Mouse (Mus musculus) heart, embryonic 14.5 days (tissue): Measurements from ENCODE around the gene Dlgap1. TPM values are rescaled to one million over a fixed set of nuclear protein-coding genes. Genes with fewer than 3 reads are reported as not detected.

Source experiments
- ATAC-seq: fragments of 200-750 bp; cut with Nextera tagmentation; 2 replicates; pipeline ENCODE4 v1.8.0; 2017; ENCODE audit warnings: low read depth, moderate TSS enrichment; ENCODE audit not compliant: insufficient number of reproducible peaks, insufficient read depth, low FRiP score
- H3K27ac ChIP-seq, 2 experiments: fragments of 200-500 bp in 1 of 2; fragments of 300-500 bp in 1 of 2; sonication (generic) in 1 of 2; replicated peaks in 1 of 2; 2 replicates each; pipeline ENCODE4 v1.5.1; 2012 to 2014; ENCODE audit warnings: low read depth in 2 of 2, low read length in 2 of 2, control low read depth in 1 of 2, mild to moderate bottlenecking in 1 of 2, mixed read lengths in 1 of 2; ENCODE audit not compliant: control insufficient read depth in 1 of 2, insufficient read depth in 1 of 2
- H3K27me3 ChIP-seq: fragments of 300-500 bp; sonication (generic); 2 replicates; pipeline ENCODE4 v1.6.1; 2014; ENCODE audit warnings: mild to moderate bottlenecking, low read length, control low read depth; ENCODE audit not compliant: control insufficient read depth, insufficient read depth
- H3K36me3 ChIP-seq: fragments of 300-500 bp; sonication (generic); 2 replicates; pipeline ENCODE4 v1.6.1; 2014; ENCODE audit warnings: mild to moderate bottlenecking, control low read depth, low read length, mixed read lengths; ENCODE audit not compliant: control insufficient read depth, insufficient read depth
- H3K4me1 ChIP-seq, 2 experiments: fragments of 200-500 bp in 1 of 2; fragments of 300-500 bp in 1 of 2; sonication (generic) in 1 of 2; 2 replicates each; pipeline ENCODE4 v1.6.1; 2012 to 2014; ENCODE audit warnings: low read length in 2 of 2, control low read depth in 1 of 2, mixed read lengths in 1 of 2; ENCODE audit not compliant: control insufficient read depth in 2 of 2, insufficient read depth in 2 of 2
- H3K4me2 ChIP-seq: fragments of 300-500 bp; sonication (generic); 2 replicates; pipeline ENCODE4 v1.6.1; 2014; ENCODE audit warnings: mild to moderate bottlenecking, low read length
- H3K4me3 ChIP-seq, 2 experiments: fragments of 200-500 bp in 1 of 2; fragments of 300-500 bp in 1 of 2; sonication (generic) in 1 of 2; 2 replicates each; pipeline ENCODE4 v1.5.1; 2012 to 2014; ENCODE audit warnings: low read length in 2 of 2, mild to moderate bottlenecking in 2 of 2, control low read depth in 1 of 2, low read depth in 1 of 2, moderate library complexity in 1 of 2; ENCODE audit not compliant: control insufficient read depth in 1 of 2, insufficient read depth in 1 of 2
- H3K9ac ChIP-seq: fragments of 300-500 bp; sonication (generic); 2 replicates; pipeline ENCODE4 v1.6.1; 2014; ENCODE audit warnings: mild to moderate bottlenecking, low read length
- H3K9me3 ChIP-seq: fragments of 300-500 bp; sonication (generic); 2 replicates; pipeline ENCODE4 v1.6.1; 2016; ENCODE audit warnings: low read length, control low read depth; ENCODE audit not compliant: control insufficient read depth
- WGBS: fragments of 180-500 bp; shearing (Covaris S2); extraction: QIAGEN DNeasy Blood & Tissue Kit; methylation state at CpG from one replicate; pipeline ENCODE4 v1.1.7; 2014; 5-methylcytosine and 5-hydroxymethylcytosine counted together
- polyA plus RNA-seq: library from polyadenylated mRNA; unstranded; fragments of >200 nt; fragmentation: Nextera tagmentation; extraction: Ambion mirVana; gene quantifications from 2 replicates; pipeline ENCODE4 v1.2.1, GENCODE M21; 2014

The Dlgap1 gene
- polyA plus RNA-seq, 1 experiment from 2014 or later = 1.1 TPM

DNA sequence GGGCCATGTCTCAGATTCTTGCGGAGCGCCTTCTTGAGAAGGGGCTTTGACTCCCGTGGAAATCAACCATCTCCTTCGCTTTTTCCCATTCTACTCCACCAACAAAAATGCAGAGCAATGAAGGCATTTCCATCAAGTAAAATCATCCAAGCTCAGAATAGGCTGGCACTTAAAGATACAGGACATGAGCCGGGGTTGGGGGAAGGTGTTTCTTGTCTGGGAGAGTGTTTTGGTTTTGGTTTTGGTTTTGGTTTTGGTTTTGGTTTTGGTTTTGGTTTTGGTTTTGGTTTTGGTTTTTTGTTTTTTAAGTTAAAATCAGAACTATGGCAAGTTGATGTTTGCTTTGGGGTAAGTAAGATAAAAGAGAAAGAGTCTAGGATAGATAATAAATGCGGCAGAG is 466.7 kb downstream of the Dlgap1 start:
- Histone ChIP-seq H3K36me3 (no peaks in the 10 kb centered on the region), H3K4me3 (no peak overlapping the region), H3K27me3 (no peaks in the 10 kb centered on the region), H3K9me3 (no peaks in the 10 kb centered on the region), H3K9ac (no peak overlapping the region), H3K27ac (no peak overlapping the region), H3K4me2 (no peak overlapping the region), H3K4me1 (peaks cover 0 to 2% of the 10 kb centered on the region in 2 experiments; a peak in 1 of 4 replicates)
- WGBS = 83% methylated on average over 6 of the region's 6 CpGs
- no peak for ATAC-seq

DNA sequence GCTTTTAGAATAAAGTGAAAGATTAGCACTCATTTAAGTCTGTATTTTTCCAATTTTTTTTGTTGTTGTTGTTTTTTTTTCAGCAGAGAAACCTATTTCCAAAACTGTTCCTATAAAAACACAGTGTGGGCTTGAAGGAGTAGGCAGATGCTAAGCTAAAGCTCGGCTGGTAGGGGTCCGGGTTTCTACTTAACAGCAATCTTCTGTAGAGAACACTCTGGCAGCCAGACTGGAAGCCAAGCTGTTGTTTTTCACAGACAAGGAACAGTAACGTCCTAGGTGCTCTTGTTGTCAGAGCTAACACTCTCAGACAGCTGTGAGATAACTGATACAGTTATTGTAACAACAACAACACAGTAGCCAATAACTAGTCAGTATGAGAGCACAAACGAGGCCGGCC is 468.4 kb downstream of the Dlgap1 start:
- H3K36me3 ChIP-seq = no peaks in the 10 kb centered on the region
- H3K27me3 ChIP-seq = no peaks in the 10 kb centered on the region
- no peak for ATAC-seq
- no peak overlapping the region for H3K27ac ChIP-seq
- H3K9ac ChIP-seq = no peak overlapping the region
- no peaks in the 10 kb centered on the region for H3K9me3 ChIP-seq
- H3K4me1 ChIP-seq = peaks cover 0 to 2% of the 10 kb centered on the region in 2 experiments; a peak in 1 of 4 replicates
- no peak overlapping the region for H3K4me2 ChIP-seq
- 57% methylated on average over 5 of the region's 5 CpGs for WGBS
- H3K4me3 ChIP-seq = no peak overlapping the region

DNA sequence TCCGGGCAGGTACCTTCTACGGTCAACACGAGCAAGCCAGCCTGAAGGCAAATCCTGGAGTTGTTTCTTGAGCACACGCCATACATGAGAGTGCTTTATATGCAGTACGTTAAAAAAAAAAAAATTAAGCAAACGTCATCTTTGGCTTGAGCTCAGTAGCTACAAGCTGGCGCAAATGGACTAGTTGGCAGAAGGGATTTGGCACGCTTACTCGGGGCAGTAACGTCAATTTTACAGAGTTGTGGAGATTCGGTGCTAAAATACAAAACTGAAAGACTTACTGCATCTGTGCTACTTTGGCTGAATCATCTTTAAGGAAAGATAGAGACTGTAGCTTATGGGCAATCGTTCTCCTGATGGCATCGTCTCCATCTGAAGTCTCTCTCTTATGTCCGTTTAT is 474.1 kb downstream of the Dlgap1 start:
- no peaks in the 10 kb centered on the region for H3K36me3 ChIP-seq
- no peak for ATAC-seq
- no peak overlapping the region for H3K27ac ChIP-seq

DNA sequence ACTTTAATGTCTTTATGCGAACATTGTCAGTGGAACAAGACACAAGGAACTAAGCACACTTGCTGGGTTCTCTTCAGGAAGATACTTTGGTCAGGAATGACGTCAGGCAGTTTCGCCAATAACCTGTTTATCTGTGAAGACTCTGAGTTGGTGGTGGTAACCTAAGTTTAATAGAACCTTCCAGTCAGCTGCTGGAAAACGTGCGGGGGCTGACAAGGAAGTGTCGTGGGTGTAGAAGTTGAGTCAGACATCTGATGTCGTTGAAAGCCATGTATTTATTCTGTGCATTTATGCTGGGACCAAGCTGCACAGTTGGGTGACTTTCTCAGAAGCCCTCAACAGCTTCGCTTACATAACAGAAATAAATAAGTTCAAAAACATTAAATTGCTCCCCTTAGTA is 477.6 kb downstream of the Dlgap1 start:
- ATAC-seq = no peak
- Histone ChIP-seq H3K4me2 (no peak overlapping the region), H3K4me3 (no peak overlapping the region), H3K4me1 (no peaks in the 10 kb centered on the region), H3K36me3 (no peaks in the 10 kb centered on the region), H3K27me3 (no peaks in the 10 kb centered on the region), H3K9me3 (no peaks in the 10 kb centered on the region), H3K9ac (no peak overlapping the region), H3K27ac (no peak overlapping the region)
- 69% methylated on average over 8 of the region's 8 CpGs for WGBS

More for the DNA sequence above, 474.1 kb downstream of the Dlgap1 start:
- Histone ChIP-seq H3K4me3 (no peak overlapping the region), H3K4me1 (no peaks in the 10 kb centered on the region), H3K4me2 (no peak overlapping the region), H3K27me3 (no peaks in the 10 kb centered on the region), H3K9ac (no peak overlapping the region), H3K9me3 (no peaks in the 10 kb centered on the region)
- WGBS = 83% methylated on average over 14 of the region's 14 CpGs

DNA sequence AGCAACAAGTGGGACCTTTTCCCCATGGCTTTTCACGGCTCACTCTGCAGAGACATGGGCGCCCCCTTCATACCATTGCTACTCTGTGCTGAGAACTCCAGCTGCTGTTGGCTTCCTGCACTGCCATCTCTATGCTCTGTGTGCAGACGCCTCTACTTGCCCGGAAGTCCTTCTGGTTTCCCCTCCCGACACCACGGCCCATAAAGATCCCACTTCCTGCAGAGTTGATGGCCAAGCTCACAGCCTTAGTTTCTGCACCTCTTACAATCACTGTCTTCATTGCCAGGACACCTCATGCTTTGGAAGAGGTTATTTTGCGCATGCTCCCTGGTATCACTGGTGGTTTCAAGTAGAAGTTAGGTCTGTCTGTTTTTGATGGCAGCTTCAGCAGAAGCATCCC is 486.2 kb downstream of the Dlgap1 start:
- no peaks in the 10 kb centered on the region for H3K27me3 ChIP-seq
- 84% methylated on average over 7 of the region's 7 CpGs for WGBS
- no peaks in the 10 kb centered on the region for H3K4me1 ChIP-seq
- no peaks in the 10 kb centered on the region for H3K9me3 ChIP-seq
- H3K36me3 ChIP-seq = no peaks in the 10 kb centered on the region
- H3K27ac ChIP-seq = no peak overlapping the region
- H3K4me2 ChIP-seq = no peak overlapping the region
- H3K4me3 ChIP-seq = no peak overlapping the region
- no peak overlapping the region for H3K9ac ChIP-seq
- ATAC-seq = no peak

DNA sequence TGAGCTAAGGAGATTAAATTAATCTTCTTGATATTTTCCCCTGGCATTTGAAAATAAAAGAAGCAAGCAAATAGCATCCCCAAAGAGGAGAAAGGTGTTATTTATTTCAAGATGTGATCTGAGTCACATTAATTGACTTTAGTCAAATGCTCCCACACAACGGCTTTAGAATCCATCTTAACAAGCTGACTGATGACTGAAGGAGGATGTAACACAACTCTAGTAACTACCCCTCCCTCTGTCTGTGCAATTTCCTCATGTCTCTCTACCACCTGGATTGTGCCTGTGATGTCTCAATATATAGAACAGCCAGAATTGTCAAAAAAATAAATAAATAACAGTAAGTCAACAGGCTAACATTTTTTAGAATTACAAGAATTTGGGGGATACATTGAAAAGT is 488.2 kb downstream of the Dlgap1 start:
- Histone ChIP-seq H3K4me2 (no peak overlapping the region), H3K36me3 (no peaks in the 10 kb centered on the region), H3K4me1 (no peaks in the 10 kb centered on the region), H3K27ac (no peak overlapping the region), H3K9me3 (no peaks in the 10 kb centered on the region), H3K27me3 (no peaks in the 10 kb centered on the region), H3K9ac (no peak overlapping the region), H3K4me3 (no peak overlapping the region)
- 80% methylated on average over 1 of the region's 1 CpGs for WGBS
- no peak for ATAC-seq

DNA sequence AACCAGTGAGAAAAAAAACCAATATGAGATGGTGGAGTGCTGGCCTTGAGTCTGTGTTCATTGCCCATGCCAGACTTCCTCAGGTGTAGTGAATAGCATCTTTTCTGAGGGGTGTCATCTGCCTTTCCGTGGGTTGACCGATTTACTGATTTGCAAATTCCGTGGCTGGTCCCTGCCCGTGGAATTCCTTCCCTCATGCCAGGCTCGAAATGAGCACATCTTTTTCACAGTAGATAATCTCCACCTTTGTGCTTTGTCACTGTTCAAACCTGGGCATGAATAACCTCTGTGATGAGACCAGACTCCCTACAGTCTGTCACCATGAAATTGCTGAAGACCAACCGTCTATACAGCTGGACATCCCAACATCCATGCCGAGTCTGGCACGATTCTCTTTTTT is 493.4 kb downstream of the Dlgap1 start:
- Histone ChIP-seq H3K4me2 (no peak overlapping the region), H3K4me3 (no peak overlapping the region), H3K36me3 (no peaks in the 10 kb centered on the region), H3K4me1 (no peaks in the 10 kb centered on the region), H3K9ac (no peak overlapping the region), H3K9me3 (no peaks in the 10 kb centered on the region), H3K27me3 (no peaks in the 10 kb centered on the region), H3K27ac (no peak overlapping the region)
- 79% methylated on average over 8 of the region's 8 CpGs for WGBS
- no peak for ATAC-seq

DNA sequence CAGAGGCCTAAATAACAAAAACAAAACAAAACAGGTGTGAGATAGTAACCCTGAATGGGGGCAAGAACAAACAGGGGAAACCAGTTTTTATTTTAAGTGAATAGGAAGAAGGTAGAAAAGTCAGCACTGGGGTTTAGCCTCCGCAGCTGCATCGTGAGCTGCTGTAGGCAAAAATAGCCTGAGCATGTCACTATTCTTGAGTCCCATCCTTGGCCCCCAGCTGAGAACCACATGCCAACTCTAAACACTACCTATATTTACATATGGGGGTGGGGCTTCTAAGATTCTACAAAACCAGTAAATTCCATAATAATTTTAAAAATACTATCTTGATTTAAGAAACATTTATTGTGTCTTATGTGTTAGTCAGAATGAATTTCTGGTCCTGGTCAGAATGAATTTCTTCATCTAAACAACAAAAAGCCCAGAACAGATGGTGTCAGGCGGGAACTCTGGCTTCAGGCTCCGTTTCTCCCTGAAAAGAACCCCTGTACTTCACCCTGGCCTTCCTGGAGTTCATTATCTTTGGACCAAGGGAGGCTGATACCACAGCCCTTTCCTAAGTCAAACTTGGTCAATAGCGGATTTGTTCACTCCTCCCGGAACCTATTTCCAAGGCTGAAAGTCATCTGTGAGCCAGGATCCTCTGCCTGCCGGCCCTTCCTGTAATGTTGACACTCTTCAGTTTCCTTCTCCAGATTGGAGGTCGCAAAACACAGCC is 494.1 kb downstream of the Dlgap1 start:
- H3K27me3 ChIP-seq = no peaks in the 10 kb centered on the region
- no peaks in the 10 kb centered on the region for H3K4me1 ChIP-seq
- no peak overlapping the region for H3K9ac ChIP-seq
- no peak overlapping the region for H3K4me2 ChIP-seq
- ATAC-seq = no peak
- WGBS = 57% methylated on average over 8 of the region's 8 CpGs
- H3K36me3 ChIP-seq = no peaks in the 10 kb centered on the region
- H3K4me3 ChIP-seq = no peak overlapping the region
- H3K9me3 ChIP-seq = no peaks in the 10 kb centered on the region
- no peak overlapping the region for H3K27ac ChIP-seq
